Mouse (Mus musculus) spleen, adult 2 months (tissue): Measurements from ENCODE around the gene Acot11.

Experiments
- CTCF ChIP-seq: fragments of 200-500 bp; IDR thresholded peaks from 2 replicates; pipeline ENCODE4 v1.5.1; 2011; ENCODE audit warnings: mild to moderate bottlenecking, inconsistent platforms; ENCODE audit not compliant: insufficient read depth, insufficient read length, insufficient replicate concordance; ENCODE audit errors: extremely low read depth
- POLR2A ChIP-seq: fragments of 200-500 bp; IDR thresholded peaks from 2 replicates; pipeline ENCODE4 v1.6.1; 2011; ENCODE audit warnings: low read depth, low read length, inconsistent platforms

- TF ChIP-seq POLR2A (no peak), CTCF (no peak)
Measured at GRCm38 (mm10) chr4:106700798-106701197, 104.0 kb downstream of the Acot11 start.
